Mouse (Mus musculus) urinary bladder, postnatal 36 days (tissue): ENCODE data around the gene Amy2a2.
"Not testable (repeated sequence)": the region's sequence is repeated elsewhere in the genome, so short reads cannot be mapped to it uniquely, and the experiment has no call there.

Experiments
- DNase-seq, 2 experiments: peaks; one replicate each; pipeline ENCODE4 v3.0.0; 2022; ENCODE audit warnings: low spot score in 2 of 2, mixed read lengths in 1 of 2

The Amy2a2 gene

GRCm38 (mm10) chr3:113356558-113356957 lies at the start of gene Amy2a2:
Amy2a2 (minus strand) TSS chr3:113356658.
- DNase-seq: not testable (repeated sequence)

GRCm38 (mm10) chr3:113345484-113345883 lies 11.0 kb downstream of the Amy2a2 start:
- DNase-seq: not testable (repeated sequence)

GRCm38 (mm10) chr3:113323952-113324351 lies 32.5 kb downstream of the Amy2a2 start, which contains the start of gene Amy2a3:
Amy2a3 (minus strand) TSS chr3:113324052.
- DNase-seq: not testable (repeated sequence)

- not testable (repeated sequence) for DNase-seq
These were observed 43.5 kb downstream of the Amy2a2 start for GRCm38 (mm10) chr3:113312937-113313336.
